Mouse (Mus musculus) lung, embryonic 14.5 days (tissue): ENCODE data around the gene Mtmr3. TPM values are rescaled to one million over a fixed set of nuclear protein-coding genes. Genes with fewer than 3 reads are reported as not detected.

Experiments
- ATAC-seq: fragments of 200-750 bp; cut with Nextera tagmentation; 2 replicates; pipeline ENCODE4 v1.8.0; 2017; ENCODE audit warnings: mild to moderate bottlenecking, moderate TSS enrichment, moderate library complexity; ENCODE audit not compliant: insufficient read depth
- DNase-seq: peaks from one replicate; pipeline ENCODE4 v3.0.0-alpha.2; 2015
- H3K27ac ChIP-seq: fragments of 300-500 bp; sonication (generic); 2 replicates; pipeline ENCODE4 v1.5.1; 2014; ENCODE audit warnings: low read depth, mild to moderate bottlenecking, moderate library complexity
- H3K27me3 ChIP-seq: fragments of 300-500 bp; sonication (generic); 2 replicates; pipeline ENCODE4 v1.6.1; 2014; ENCODE audit warnings: low read length, control low read depth; ENCODE audit not compliant: insufficient read depth
- H3K36me3 ChIP-seq: fragments of 300-500 bp; sonication (generic); 2 replicates; pipeline ENCODE4 v1.6.1; 2014; ENCODE audit warnings: control low read depth; ENCODE audit not compliant: insufficient read depth
- H3K4me1 ChIP-seq: fragments of 300-500 bp; sonication (generic); 2 replicates; pipeline ENCODE4 v1.6.1; 2014; ENCODE audit warnings: antibody characterized with exemption, control low read depth; ENCODE audit not compliant: insufficient read depth
- H3K4me2 ChIP-seq: fragments of 300-500 bp; sonication (generic); 2 replicates; pipeline ENCODE4 v1.6.1; 2014; ENCODE audit warnings: mild to moderate bottlenecking
- H3K4me3 ChIP-seq: fragments of 300-500 bp; sonication (generic); 2 replicates; pipeline ENCODE4 v1.5.1; 2014; ENCODE audit warnings: low read depth, low read length
- H3K9ac ChIP-seq: fragments of 300-500 bp; sonication (generic); 2 replicates; pipeline ENCODE4 v1.6.1; 2014
- H3K9me3 ChIP-seq: fragments of 300-500 bp; sonication (generic); 2 replicates; pipeline ENCODE4 v1.6.1; 2016; ENCODE audit warnings: low read depth, low read length, control low read depth
- CTCF ChIP-seq: IDR thresholded peaks from 2 replicates; pipeline ENCODE4 v1.5.1; 2016; ENCODE audit warnings: antibody characterized with exemption, low read depth
- WGBS: fragments of 180-500 bp; shearing (Covaris S2); extraction: QIAGEN DNeasy Blood & Tissue Kit; methylation state at CpG from one replicate; pipeline ENCODE4 v1.1.7; 2014; 5-methylcytosine and 5-hydroxymethylcytosine counted together
- polyA plus RNA-seq: library from polyadenylated mRNA; unstranded; fragments of >200 nt; fragmentation: Nextera tagmentation; extraction: Ambion mirVana; gene quantifications from 2 replicates; pipeline ENCODE4 v1.2.1, GENCODE M21; 2014

Gene Mtmr3
- polyA plus RNA-seq, result 29.5 and 32.1 TPM in 2 replicates

GRCm38 (mm10) chr11:4594608-4595500 lies at the start of gene Mtmr3:
Gene Mtmr3, minus strand, starts transcription at chr11:4594863.
- H3K27me3 ChIP-seq, result no peaks in the 10 kb centered on the region
- WGBS, result 3% methylated on average over 52 of the region's 53 CpGs
- peak within 1 kb of the TSS; percentile 74 for H3K4me2 ChIP-seq
- DNase-seq, result peak; percentile 98
- H3K36me3 ChIP-seq, result no peaks in the 10 kb centered on the region
- H3K27ac ChIP-seq, result peak within 1 kb of the TSS; percentile 89
- peak within 1 kb of the TSS; percentile 96 for H3K9ac ChIP-seq
- H3K4me3 ChIP-seq, result peak within 1 kb of the TSS; percentile 97
- peak; percentile 94 for ATAC-seq
- no peak for TF ChIP-seq CTCF
- no peaks in the 10 kb centered on the region for H3K9me3 ChIP-seq
- no peaks in the 10 kb centered on the region for H3K4me1 ChIP-seq

- TF ChIP-seq CTCF, result no peak
- Histone ChIP-seq H3K9me3 (no peaks in the 10 kb centered on the region), H3K27ac (no peak overlapping the region), H3K9ac (no peak overlapping the region), H3K27me3 (no peaks in the 10 kb centered on the region), H3K4me2 (no peak overlapping the region), H3K36me3 (peaks cover 33% of the 10 kb centered on the region), H3K4me3 (no peak overlapping the region), H3K4me1 (0 out of 2 replicates have a peak, but pooled peaks cover 3% of the 10 kb centered on the region)
- no peak for DNase-seq
- ATAC-seq, result no peak
- 68% methylated on average over 5 of the region's 5 CpGs for WGBS
These were observed 49.1 kb upstream of the Mtmr3 start for GRCm38 (mm10) chr11:4643722-4644121.

GRCm38 (mm10) chr11:4641185-4641584 lies 46.5 kb upstream of the Mtmr3 start:
- Histone ChIP-seq H3K9ac (no peak overlapping the region), H3K27me3 (no peaks in the 10 kb centered on the region), H3K4me2 (no peak overlapping the region), H3K4me1 (0 out of 2 replicates have a peak, but pooled peaks cover 9% of the 10 kb centered on the region), H3K4me3 (no peak overlapping the region), H3K27ac (no peak overlapping the region), H3K36me3 (peaks cover 17% of the 10 kb centered on the region; the same call in 1 of the 2 replicates), H3K9me3 (no peaks in the 10 kb centered on the region)
- ATAC-seq, result no peak
- DNase-seq, result no peak
- TF ChIP-seq CTCF, result no peak

GRCm38 (mm10) chr11:4638261-4638660 lies 43.6 kb upstream of the Mtmr3 start:
- Histone ChIP-seq H3K27me3 (no peaks in the 10 kb centered on the region), H3K9me3 (no peaks in the 10 kb centered on the region), H3K4me2 (peak overlapping the region; percentile 91), H3K9ac (peak overlapping the region; percentile 64), H3K36me3 (peaks cover 17% of the 10 kb centered on the region; the same call in 1 of the 2 replicates), H3K27ac (no peak overlapping the region), H3K4me1 (0 out of 2 replicates have a peak, but pooled peaks cover 9% of the 10 kb centered on the region), H3K4me3 (peak overlapping the region; percentile 86)
- 14% methylated on average over 7 of the region's 7 CpGs for WGBS
- TF ChIP-seq CTCF, result no peak
- DNase-seq (no peak), ATAC-seq (peak; percentile 23; the same call in 1 of the 2 replicates)

- Histone ChIP-seq H3K4me3 (peak within 1 kb of the TSS; percentile 86), H3K9ac (peak within 1 kb of the TSS; percentile 64), H3K27me3 (no peaks in the 10 kb centered on the region), H3K36me3 (peaks cover 17% of the 10 kb centered on the region; the same call in 1 of the 2 replicates), H3K9me3 (no peaks in the 10 kb centered on the region), H3K4me1 (0 out of 2 replicates have a peak, but pooled peaks cover 9% of the 10 kb centered on the region), H3K4me2 (peak within 1 kb of the TSS; percentile 91), H3K27ac (peak within 1 kb of the TSS; percentile 69)
- under 1% methylated on average over 35 of the region's 35 CpGs for WGBS
- peak; percentile 95 for ATAC-seq
- TF ChIP-seq CTCF, result peak; percentile 38
- peak; percentile 96 for DNase-seq
These were observed 43.0 kb upstream of the Mtmr3 start, which contains the start of gene Ascc2 for GRCm38 (mm10) chr11:4637534-4638234. Gene Ascc2, plus strand, starts transcription at chr11:4637747.

GRCm38 (mm10) chr11:4636782-4637342 lies 42.2 kb upstream of the Mtmr3 start:
- peak overlapping the region; percentile 91 for H3K4me2 ChIP-seq
- TF ChIP-seq CTCF, result no peak
- peak; percentile 12; the same call in 1 of the 2 replicates for ATAC-seq
- peaks cover 11% of the 10 kb centered on the region; the same call in 1 of the 2 replicates for H3K36me3 ChIP-seq
- no peak for DNase-seq
- H3K27me3 ChIP-seq, result no peaks in the 10 kb centered on the region
- 0 out of 2 replicates have a peak, but pooled peaks cover 9% of the 10 kb centered on the region for H3K4me1 ChIP-seq
- H3K27ac ChIP-seq, result peak overlapping the region; percentile 43
- no peak overlapping the region for H3K9ac ChIP-seq
- peak overlapping the region; percentile 86 for H3K4me3 ChIP-seq
- 48% methylated on average over 5 of the region's 5 CpGs for whole genome bisulfite sequencing
- H3K9me3 ChIP-seq, result no peaks in the 10 kb centered on the region
